In genomic region chr6:113890858-113891213, GRCm38 (mm10) we compare ENCODE assay signal across 10 mouse cellular contexts.
A peak's percentile ranks its signal among the peaks of the same experiment; 100 is the strongest.
DNase-seq lines count a peak whose midpoint lies in the region; ATAC-seq lines count a peak whose summit lies in the region.
"Had no signal": no experiment of that assay in that cellular context is flagged by ENCODE, and none has a peak within 500 bp of the region (broad histone marks: within the 10 kb centered on the region; RNA-seq: fewer than 3 reads in every experiment).

No protein-coding gene starts in this region.

- H3K4me1 ChIP-seq in kidney, embryonic 14.5 days (ENCODE audit: control insufficient read depth, insufficient read depth, low read length) = no peaks in the 10 kb centered on the region
- peaks cover 2% of the 10 kb centered on the region; the same call in 1 of the 2 replicates for H3K4me1 ChIP-seq in embryonic facial prominence, embryonic 11.5 days (ENCODE audit: control insufficient read depth, insufficient read depth, low read length)
- peaks cover 24% of the 10 kb centered on the region for H3K4me1 ChIP-seq in hindbrain, embryonic 16.5 days (ENCODE audit: control insufficient read depth, insufficient read depth, low read depth, low read length)
- peaks cover 19% of the 10 kb centered on the region for H3K4me1 ChIP-seq in midbrain, embryonic 14.5 days (ENCODE audit: control insufficient read depth, insufficient read depth, low read length)

- DNase-seq in kidney, adult 8-10 months = no peak
- DNase-seq in embryonic facial prominence, embryonic 11.5 days (ENCODE audit: low spot score) = peak; percentile 4
- DNase-seq in midbrain, embryonic 14.5 days = no peak
- no peak for DNase-seq in urinary bladder, adult 18-20 months (ENCODE audit: low spot score in 2 of 2)
- DNase-seq in c-Kit-positive CD71-positive TER-119-positive erythroid progenitor cells, embryonic 14.5 days (ENCODE audit: low spot score) = no peak

- peak overlapping the region; percentile 20; the same call in 1 of the 2 replicates for H3K9ac ChIP-seq in kidney, embryonic 14.5 days (ENCODE audit: low read depth, low read length)
- peak overlapping the region; percentile 41 for H3K9ac ChIP-seq in embryonic facial prominence, embryonic 11.5 days (replicated peaks; ENCODE audit: low read length)
- H3K9ac ChIP-seq in hindbrain, embryonic 16.5 days (ENCODE audit: low read depth, low read length) = peak overlapping the region; percentile 81
- peak overlapping the region; percentile 84 for H3K9ac ChIP-seq in midbrain, embryonic 14.5 days (replicated peaks; ENCODE audit: low read length)

- H3K9me3 ChIP-seq in kidney, embryonic 14.5 days (ENCODE audit: control insufficient read depth, low read length) = no peaks in the 10 kb centered on the region
- H3K9me3 ChIP-seq in embryonic facial prominence, embryonic 11.5 days (replicated peaks; ENCODE audit: control insufficient read depth, low read length) = no peaks in the 10 kb centered on the region
- H3K9me3 ChIP-seq in hindbrain, embryonic 16.5 days (ENCODE audit: control insufficient read depth, low read length) = no peaks in the 10 kb centered on the region
- no peaks in the 10 kb centered on the region for H3K9me3 ChIP-seq in midbrain, embryonic 14.5 days (ENCODE audit: control insufficient read depth, low read length)

- peak overlapping the region; percentile 65 for H3K4me2 ChIP-seq in kidney, embryonic 14.5 days (replicated peaks; ENCODE audit: low read depth, low read length)
- H3K4me2 ChIP-seq in embryonic facial prominence, embryonic 11.5 days (ENCODE audit: low read depth, low read length) = peak overlapping the region; percentile 81
- peak overlapping the region; percentile 86 for H3K4me2 ChIP-seq in hindbrain, embryonic 16.5 days (ENCODE audit: low read length)
- H3K4me2 ChIP-seq in midbrain, embryonic 14.5 days (ENCODE audit: low read length) = peak overlapping the region; percentile 75

- H3K4me3 ChIP-seq in kidney, embryonic 14.5 days (ENCODE audit: low read length) = peak overlapping the region; percentile 39
- H3K4me3 ChIP-seq in embryonic facial prominence, embryonic 11.5 days (ENCODE audit: low read depth, low read length) = peak overlapping the region; percentile 33
- peak overlapping the region; percentile 69 for H3K4me3 ChIP-seq in hindbrain, embryonic 16.5 days (ENCODE audit: low read length)
- H3K4me3 ChIP-seq in midbrain, embryonic 14.5 days (replicated peaks; ENCODE audit: low read depth, low read length) = peak overlapping the region; percentile 60
- H3K4me3 ChIP-seq: myocyte had no signal

- H3K27ac ChIP-seq in kidney, embryonic 14.5 days (ENCODE audit: low read depth, low read length) = no peak overlapping the region
- no peak overlapping the region for H3K27ac ChIP-seq in embryonic facial prominence, embryonic 11.5 days (replicated peaks; ENCODE audit: low read depth, low read length)
- H3K27ac ChIP-seq in hindbrain, embryonic 16.5 days (ENCODE audit: low read depth, low read length) = peak overlapping the region; percentile 89
- peak overlapping the region; percentile 83 for H3K27ac ChIP-seq in midbrain, embryonic 14.5 days (replicated peaks; ENCODE audit: low read depth, low read length)

- ATAC-seq in kidney, embryonic 14.5 days (ENCODE audit: low FRiP score, low TSS enrichment) = no peak
- ATAC-seq in embryonic facial prominence, embryonic 11.5 days (replicated peaks; ENCODE audit: insufficient number of reproducible peaks, low FRiP score, low TSS enrichment, low read depth) = peak; percentile 36; the same call in 1 of the 2 replicates
- ATAC-seq in hindbrain, embryonic 16.5 days = peak; percentile 43
- peak; percentile 48; the same call in 1 of the 2 replicates for ATAC-seq in midbrain, embryonic 14.5 days (ENCODE audit: low FRiP score, low TSS enrichment)
- no peak; the same call in 1 of the 2 replicates for ATAC-seq in frontal cortex, adult (ENCODE audit: low TSS enrichment)
- ATAC-seq: inflammation-experienced regulatory T-cells, adult 6 months had no signal

- no peaks in the 10 kb centered on the region for H3K36me3 ChIP-seq in kidney, embryonic 14.5 days (ENCODE audit: control insufficient read depth, insufficient read depth, low read length)
- no peaks in the 10 kb centered on the region for H3K36me3 ChIP-seq in embryonic facial prominence, embryonic 11.5 days (replicated peaks; ENCODE audit: control insufficient read depth, insufficient read depth, low read depth, low read length)
- no peaks in the 10 kb centered on the region for H3K36me3 ChIP-seq in hindbrain, embryonic 16.5 days (ENCODE audit: control insufficient read depth, insufficient read depth, low read length)
- no peaks in the 10 kb centered on the region for H3K36me3 ChIP-seq in midbrain, embryonic 14.5 days (ENCODE audit: control insufficient read depth, insufficient read depth, low read length)

- peaks cover 38% of the 10 kb centered on the region for H3K27me3 ChIP-seq in kidney, embryonic 14.5 days (ENCODE audit: control insufficient read depth, insufficient read depth, low read length)
- H3K27me3 ChIP-seq in embryonic facial prominence, embryonic 11.5 days (ENCODE audit: control insufficient read depth, insufficient read depth, low read length) = peaks cover 32% of the 10 kb centered on the region
- no peaks in the 10 kb centered on the region for H3K27me3 ChIP-seq in hindbrain, embryonic 16.5 days (replicated peaks; ENCODE audit: control insufficient read depth, insufficient read depth, low read length)
- no peaks in the 10 kb centered on the region for H3K27me3 ChIP-seq in midbrain, embryonic 14.5 days (ENCODE audit: control insufficient read depth, insufficient read depth, low read length)

- WGBS in kidney, embryonic 14.5 days = 0% methylated on average over 10 of the region's 10 CpGs
- WGBS in embryonic facial prominence, embryonic 11.5 days = 0% methylated on average over 10 of the region's 10 CpGs
- 1% methylated on average over 10 of the region's 10 CpGs for WGBS in hindbrain, embryonic 16.5 days
- 0% methylated on average over 10 of the region's 10 CpGs for WGBS in midbrain, embryonic 14.5 days

Comparison
In these comparisons a context has a peak if more than half of its experiments do, and no peak if none do; other contexts are left out.
1. ATAC-seq: peak in embryonic facial prominence, embryonic 11.5 days (single experiment), hindbrain, embryonic 16.5 days (single experiment) and midbrain, embryonic 14.5 days (single experiment); none in kidney, embryonic 14.5 days (single experiment) and frontal cortex, adult (single experiment).
2. H3K27ac ChIP-seq: peak in hindbrain, embryonic 16.5 days (single experiment) and midbrain, embryonic 14.5 days (single experiment); none in kidney, embryonic 14.5 days (single experiment) and embryonic facial prominence, embryonic 11.5 days (single experiment).
3. H3K9ac ChIP-seq: peak in every context shown above with its lines; median percentile 84 in midbrain, embryonic 14.5 days; 81 in hindbrain, embryonic 16.5 days; 41 in embryonic facial prominence, embryonic 11.5 days; 20 in kidney, embryonic 14.5 days.
4. Peak in every context shown above with its lines, with median percentiles within 50 percentile points of each other: H3K4me2 ChIP-seq and H3K4me3 ChIP-seq.